Mouse (Mus musculus) embryonic fibroblast, embryonic 13.5 days (primary cell): Measurements from ENCODE around the gene Tjap1. TPM values are rescaled to one million over a fixed set of nuclear protein-coding genes. Genes with fewer than 3 reads are reported as not detected.

ENCODE experiments used
- H3K27ac ChIP-seq: 2 replicates; pipeline ENCODE4 v1.5.1; 2012; ENCODE audit warnings: low read length, control low read depth, inconsistent platforms; ENCODE audit not compliant: insufficient read depth
- H3K4me1 ChIP-seq: 2 replicates; pipeline ENCODE4 v1.6.1; 2011; ENCODE audit warnings: low read length; ENCODE audit not compliant: control insufficient read depth, insufficient read depth
- H3K4me3 ChIP-seq: 2 replicates; pipeline ENCODE4 v1.5.1; 2011; ENCODE audit warnings: mild to moderate bottlenecking, control low read depth, low read length; ENCODE audit not compliant: insufficient read depth
- CTCF ChIP-seq: IDR thresholded peaks from 2 replicates; pipeline ENCODE4 v1.5.1; 2011; ENCODE audit warnings: mild to moderate bottlenecking, control low read depth, low read length, moderate library complexity, borderline replicate concordance; ENCODE audit not compliant: insufficient read depth
- POLR2A ChIP-seq: IDR thresholded peaks from 2 replicates; pipeline ENCODE4 v1.6.1; 2011; ENCODE audit warnings: low read depth, mild to moderate bottlenecking, control low read depth, low read length, moderate library complexity
- polyA plus RNA-seq: library from polyadenylated mRNA; stranded (reverse); fragments of >200 nt; gene quantifications from 2 replicates; pipeline ENCODE4 v1.2.4, GENCODE M21; 2011; ENCODE audit warnings: low read depth; ENCODE audit not compliant: missing spikeins, insufficient read length

Gene Tjap1
- polyA plus RNA-seq, 1 experiment: 63.2 TPM

GRCm38 (mm10) chr17:46309835-46310234, 27.0 kb upstream of the Tjap1 start:
- H3K4me1 ChIP-seq: no peaks in the 10 kb centered on the region
- H3K27ac ChIP-seq: no peak overlapping the region
- TF ChIP-seq POLR2A (no peak), CTCF (no peak)
- H3K4me3 ChIP-seq: no peak overlapping the region

GRCm38 (mm10) chr17:46306956-46307355, 24.1 kb upstream of the Tjap1 start:
- no peaks in the 10 kb centered on the region for H3K4me1 ChIP-seq
- no peak overlapping the region for H3K4me3 ChIP-seq
- H3K27ac ChIP-seq: no peak overlapping the region
- TF ChIP-seq CTCF: no peak
- TF ChIP-seq POLR2A: no peak

- no peak overlapping the region for H3K27ac ChIP-seq
- H3K4me1 ChIP-seq: no peaks in the 10 kb centered on the region
- H3K4me3 ChIP-seq: no peak overlapping the region
- TF ChIP-seq POLR2A (no peak), CTCF (no peak)
Measured at GRCm38 (mm10) chr17:46304184-46304583, 21.4 kb upstream of the Tjap1 start.

GRCm38 (mm10) chr17:46301892-46302291, 19.1 kb upstream of the Tjap1 start:
- TF ChIP-seq CTCF: no peak
- no peak for TF ChIP-seq POLR2A
- Histone ChIP-seq H3K4me3 (no peak overlapping the region), H3K4me1 (no peaks in the 10 kb centered on the region), H3K27ac (no peak overlapping the region)

GRCm38 (mm10) chr17:46298220-46298913, 15.5 kb upstream of the Tjap1 start:
- TF ChIP-seq POLR2A (no peak), CTCF (peak; percentile 93)
- H3K4me3 ChIP-seq: peak overlapping the region; percentile 39

GRCm38 (mm10) chr17:46297364-46298219, 14.8 kb upstream of the Tjap1 start, which contains the start of gene Dlk2:
Gene Dlk2, plus strand, starts transcription at chr17:46297421.
- no peak within 1 kb of the TSS for H3K27ac ChIP-seq
- H3K4me1 ChIP-seq: no peaks in the 10 kb centered on the region
- peak within 1 kb of the TSS; percentile 39 for H3K4me3 ChIP-seq
- TF ChIP-seq POLR2A (no peak), CTCF (no peak)

More at GRCm38 (mm10) chr17:46298220-46298913, 15.5 kb upstream of the Tjap1 start:
- no peaks in the 10 kb centered on the region for H3K4me1 ChIP-seq
- H3K27ac ChIP-seq: no peak overlapping the region

GRCm38 (mm10) chr17:46297028-46297363, 14.2 kb upstream of the Tjap1 start:
- no peaks in the 10 kb centered on the region for H3K4me1 ChIP-seq

GRCm38 (mm10) chr17:46296601-46297000, 13.8 kb upstream of the Tjap1 start:
- TF ChIP-seq CTCF: no peak
- TF ChIP-seq POLR2A: no peak
- Histone ChIP-seq H3K4me1 (no peaks in the 10 kb centered on the region), H3K27ac (no peak overlapping the region), H3K4me3 (no peak overlapping the region)

More at GRCm38 (mm10) chr17:46297028-46297363, 14.2 kb upstream of the Tjap1 start:
- no peak for TF ChIP-seq POLR2A
- TF ChIP-seq CTCF: no peak
- Histone ChIP-seq H3K4me3 (peak overlapping the region; percentile 39; the same call in 1 of the 2 replicates), H3K27ac (no peak overlapping the region)

- Histone ChIP-seq H3K27ac (no peak overlapping the region), H3K4me3 (no peak overlapping the region), H3K4me1 (peaks cover 3% of the 10 kb centered on the region)
- TF ChIP-seq CTCF (no peak), POLR2A (no peak)
Measured at GRCm38 (mm10) chr17:46287678-46288095, 4.9 kb upstream of the Tjap1 start.

- H3K4me3 ChIP-seq: no peak overlapping the region
- H3K4me1 ChIP-seq: peaks cover 3% of the 10 kb centered on the region
- H3K27ac ChIP-seq: no peak overlapping the region
- no peak for TF ChIP-seq CTCF
- TF ChIP-seq POLR2A: no peak
Measured at GRCm38 (mm10) chr17:46285407-46285806, 2.6 kb upstream of the Tjap1 start.
